Mouse (Mus musculus): ENCODE data around the gene Olfr1176.

DNA sequence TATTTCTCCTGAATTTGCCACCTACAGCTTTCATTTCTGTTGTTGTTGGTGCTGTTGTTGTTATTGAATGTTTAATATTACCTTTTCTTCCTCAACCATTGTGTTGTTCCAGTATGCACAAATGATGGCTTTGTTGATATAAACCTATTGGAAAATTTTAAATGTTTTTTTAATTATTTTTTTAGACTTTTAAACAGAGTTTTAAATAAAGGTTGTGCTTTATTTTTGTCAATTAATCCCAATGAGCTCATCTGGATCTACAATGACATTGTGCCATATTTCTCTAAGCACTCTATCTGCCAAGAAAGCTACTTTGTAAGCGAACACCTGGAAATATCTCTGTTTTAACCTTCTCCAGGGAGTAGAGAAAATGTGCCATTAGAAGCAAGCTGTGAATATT, 50.2 kb downstream of the Olfr1176 start, which contains the start of gene Olfr1178:
- TF ChIP-seq CTCF (IDR thresholded peaks at IDR 0.05 in 2 of 3, conservative IDR thresholded peaks at IDR 0.05 in 1 of 3; ENCODE audit: control insufficient read depth in 1 of 3, insufficient read depth in 1 of 3, low read depth in 2 of 3, low read length in 3 of 3, poor library complexity in 1 of 3, severe bottlenecking in 1 of 3) (no peak), POLR2A (IDR thresholded peaks at IDR 0.05; ENCODE audit: control insufficient read depth in 1 of 2, insufficient read depth in 1 of 2, low read depth in 1 of 2, low read length in 2 of 2, poor library complexity in 1 of 2) (no peak), MEF2A (IDR thresholded peaks at IDR 0.05; ENCODE audit: extremely low read depth, insufficient replicate concordance, low read depth, low read length, poor library complexity, severe bottlenecking) (no peak), MAZ (IDR thresholded peaks at IDR 0.05; ENCODE audit: low read depth, low read length) (no peak), MAX (IDR thresholded peaks at IDR 0.05; ENCODE audit: low read length) (no peak), NELFE (IDR thresholded peaks at IDR 0.05; ENCODE audit: low read depth, low read length) (no peak), GATA1 (IDR thresholded peaks at IDR 0.05; ENCODE audit: low read depth, low read length) (no peak), TCF12 (IDR thresholded peaks at IDR 0.05; ENCODE audit: low read depth, low read length) (no peak), UBTF (IDR thresholded peaks at IDR 0.05; ENCODE audit: borderline replicate concordance, insufficient read depth, low read depth, low read length) (no peak), BHLHE40 (IDR thresholded peaks at IDR 0.05; ENCODE audit: borderline replicate concordance, low read depth, low read length) (no peak), MAFK (IDR thresholded peaks at IDR 0.05; ENCODE audit: borderline replicate concordance, low read depth, low read length) (no peak), JUND (IDR thresholded peaks at IDR 0.05; ENCODE audit: low read depth, low read length) (no peak)
